Mouse (Mus musculus): ENCODE results near the gene Nmnat3.

GRCm38 (mm10) chr9:98264916-98265315 is 22.3 kb upstream of the Nmnat3 start:
- TF ChIP-seq CTCF (conservative IDR thresholded peaks at IDR 0.05; ENCODE audit: low read length), result no peak
- no peak for TF ChIP-seq NANOG (IDR thresholded peaks at IDR 0.05; ENCODE audit: borderline replicate concordance, low read length)

All from E14TG2a.4 (cell line).